Mouse (Mus musculus) MEL (cell line): ENCODE results near the gene Vps11. TPM values are rescaled to one million over a fixed set of nuclear protein-coding genes. Genes with fewer than 3 reads are reported as not detected.

Source experiments
- DNase-seq: peaks from one replicate; pipeline ENCODE4 v3.0.0; 2011; ENCODE audit warnings: low read depth, low spot score
- H3K27ac ChIP-seq: 2 replicates; pipeline ENCODE4 v1.5.1; 2012; ENCODE audit warnings: low read depth, mild to moderate bottlenecking, control low read depth, low read length, moderate library complexity; ENCODE audit not compliant: control insufficient read depth
- H3K27me3 ChIP-seq, 2 experiments: fragments of 150-350 bp in 1 of 2; sonication (generic) in 1 of 2; 2 replicates each; pipeline ENCODE4 v1.6.1; 2012; ENCODE audit warnings: low read length in 2 of 2, mild to moderate bottlenecking in 2 of 2, improper control_type of control experiment in 1 of 2, moderate library complexity in 1 of 2; ENCODE audit not compliant: insufficient read depth in 2 of 2, control insufficient read depth in 1 of 2
- H3K36me3 ChIP-seq, 2 experiments: 2 replicates each; pipeline ENCODE4 v1.6.1; 2012 to 2014; ENCODE audit warnings: low read length in 2 of 2, improper control_type of control experiment in 1 of 2, inconsistent platforms in 1 of 2, mild to moderate bottlenecking in 1 of 2; ENCODE audit not compliant: insufficient read depth in 2 of 2, control insufficient read depth in 1 of 2
- H3K4me1 ChIP-seq, 2 experiments: fragments of 150-350 bp in 1 of 2; sonication (generic) in 1 of 2; 2 replicates each; pipeline ENCODE4 v1.6.1; 2012; ENCODE audit warnings: low read length in 2 of 2, improper control_type of control experiment in 1 of 2, mild to moderate bottlenecking in 1 of 2; ENCODE audit not compliant: insufficient read depth in 2 of 2, control insufficient read depth in 1 of 2
- H3K4me3 ChIP-seq, 2 experiments: fragments of 150-350 bp in 1 of 2; sonication (generic) in 1 of 2; 2 replicates each; pipeline ENCODE4 v1.5.1; 2012; ENCODE audit warnings: low read depth in 2 of 2, low read length in 2 of 2, mild to moderate bottlenecking in 2 of 2, moderate library complexity in 2 of 2, control low read depth in 1 of 2, improper control_type of control experiment in 1 of 2; ENCODE audit not compliant: control insufficient read depth in 1 of 2, insufficient read depth in 1 of 2
- H3K79me2 ChIP-seq: 2 replicates; pipeline ENCODE4 v1.6.1; 2012; ENCODE audit warnings: mild to moderate bottlenecking, low read length, moderate library complexity; ENCODE audit not compliant: control insufficient read depth, poor library complexity, insufficient read depth
- H3K9ac ChIP-seq: 2 replicates; pipeline ENCODE4 v1.6.1; 2012; ENCODE audit warnings: low read depth, mild to moderate bottlenecking, control low read depth, low read length, moderate library complexity; ENCODE audit not compliant: control insufficient read depth, poor library complexity, severe bottlenecking
- H3K9me3 ChIP-seq: fragments of 150-350 bp; sonication (generic); replicated peaks from 2 replicates; pipeline ENCODE4 v1.6.1; 2012; ENCODE audit warnings: mild to moderate bottlenecking, low read length, improper control_type of control experiment, moderate library complexity; ENCODE audit not compliant: insufficient read depth
- CTCF ChIP-seq, 3 experiments: IDR thresholded peaks in 2 of 3; conservative IDR thresholded peaks in 1 of 3; 2 replicates each; pipeline ENCODE4 v1.5.1; 2011 to 2012; ENCODE audit warnings: low read length in 3 of 3, low read depth in 2 of 3, mild to moderate bottlenecking in 2 of 3, improper control_type of control experiment in 1 of 3, inconsistent platforms in 1 of 3, mixed read lengths in 1 of 3, moderate library complexity in 1 of 3; ENCODE audit not compliant: control insufficient read depth in 1 of 3, insufficient read depth in 1 of 3, poor library complexity in 1 of 3, severe bottlenecking in 1 of 3
- ELF1 ChIP-seq: IDR thresholded peaks from 2 replicates; pipeline ENCODE4 v1.6.1; 2014; ENCODE audit warnings: low read depth, mild to moderate bottlenecking, inconsistent platforms, low read length, improper control_type of control experiment, moderate library complexity
- GABPA ChIP-seq: IDR thresholded peaks from 2 replicates; pipeline ENCODE4 v1.6.1; 2012; ENCODE audit warnings: low read depth, mild to moderate bottlenecking, inconsistent platforms, low read length, improper control_type of control experiment, moderate library complexity
- HCFC1 ChIP-seq: IDR thresholded peaks from 2 replicates; pipeline ENCODE4 v1.6.1; 2012; ENCODE audit warnings: low read depth, mild to moderate bottlenecking, inconsistent platforms, low read length, improper control_type of control experiment, moderate library complexity
- JUND ChIP-seq: IDR thresholded peaks from 2 replicates; pipeline ENCODE4 v1.6.1; 2011; ENCODE audit warnings: low read depth, mild to moderate bottlenecking, improper control_type of control experiment, low read length
- KAT2A ChIP-seq: conservative IDR thresholded peaks from 2 replicates; pipeline ENCODE4 v1.6.1; 2012; ENCODE audit warnings: low read depth, low read length, improper control_type of control experiment, inconsistent platforms
- MAX ChIP-seq: IDR thresholded peaks from 2 replicates; pipeline ENCODE4 v1.6.1; 2011; ENCODE audit warnings: low read length, improper control_type of control experiment
- MAZ ChIP-seq: IDR thresholded peaks from 2 replicates; pipeline ENCODE4 v1.6.1; 2012; ENCODE audit warnings: low read depth, mild to moderate bottlenecking, inconsistent platforms, low read length, improper control_type of control experiment
- MEF2A ChIP-seq: IDR thresholded peaks from 2 replicates; pipeline ENCODE4 v1.6.1; 2014; ENCODE audit warnings: low read depth, mild to moderate bottlenecking, inconsistent platforms, low read length, improper control_type of control experiment; ENCODE audit not compliant: poor library complexity, insufficient replicate concordance, severe bottlenecking; ENCODE audit errors: extremely low read depth
- NELFE ChIP-seq: IDR thresholded peaks from 2 replicates; pipeline ENCODE4 v1.6.1; 2011; ENCODE audit warnings: low read depth, low read length, improper control_type of control experiment
- NRF1 ChIP-seq: IDR thresholded peaks from 2 replicates; pipeline ENCODE4 v1.6.1; 2014; ENCODE audit warnings: low read depth, mild to moderate bottlenecking, inconsistent platforms, low read length, improper control_type of control experiment, moderate library complexity; ENCODE audit not compliant: poor library complexity, insufficient read depth, severe bottlenecking
- POLR2AphosphoS2 ChIP-seq: IDR thresholded peaks from 2 replicates; pipeline ENCODE4 v1.6.1; 2011; ENCODE audit warnings: low read length, improper control_type of control experiment
- POLR2AphosphoS5 ChIP-seq: IDR thresholded peaks from 2 replicates; pipeline ENCODE4 v1.6.1; 2012; ENCODE audit warnings: low read depth, borderline replicate concordance, mild to moderate bottlenecking, inconsistent platforms, low read length, moderate library complexity, mixed read lengths
- SIN3A ChIP-seq: IDR thresholded peaks from 2 replicates; pipeline ENCODE4 v1.6.1; 2012; ENCODE audit warnings: low read length, improper control_type of control experiment, inconsistent platforms
- TAL1 ChIP-seq: IDR thresholded peaks from 2 replicates; pipeline ENCODE4 v1.6.1; 2012; ENCODE audit warnings: mild to moderate bottlenecking, inconsistent platforms, low read length, moderate library complexity, mixed read lengths
- TCF12 ChIP-seq: IDR thresholded peaks from 2 replicates; pipeline ENCODE4 v1.6.1; 2014; ENCODE audit warnings: low read depth, mild to moderate bottlenecking, inconsistent platforms, low read length, improper control_type of control experiment, moderate library complexity
- UBTF ChIP-seq: IDR thresholded peaks from 2 replicates; pipeline ENCODE4 v1.6.1; 2012; ENCODE audit warnings: low read depth, mild to moderate bottlenecking, inconsistent platforms, low read length, improper control_type of control experiment, moderate library complexity, borderline replicate concordance; ENCODE audit not compliant: insufficient read depth
- USF1 ChIP-seq: IDR thresholded peaks from 2 replicates; pipeline ENCODE4 v1.6.1; 2014; ENCODE audit warnings: low read depth, mild to moderate bottlenecking, inconsistent platforms, low read length, improper control_type of control experiment, moderate library complexity
- USF2 ChIP-seq, 2 experiments: IDR thresholded peaks; 2 replicates each; pipeline ENCODE4 v1.6.1; 2011 to 2012; ENCODE audit warnings: improper control_type of control experiment in 2 of 2, low read length in 2 of 2, borderline replicate concordance in 1 of 2, inconsistent platforms in 1 of 2, low read depth in 1 of 2, mild to moderate bottlenecking in 1 of 2; ENCODE audit not compliant: insufficient read depth in 1 of 2
- ZC3H11A ChIP-seq: IDR thresholded peaks from 2 replicates; pipeline ENCODE4 v1.6.1; 2012; ENCODE audit warnings: low read depth, mild to moderate bottlenecking, inconsistent platforms, low read length, improper control_type of control experiment
- ZMIZ1 ChIP-seq: IDR thresholded peaks from 2 replicates; pipeline ENCODE4 v1.6.1; 2012; ENCODE audit warnings: low read depth, mild to moderate bottlenecking, inconsistent platforms, low read length, improper control_type of control experiment, moderate library complexity
- polyA plus RNA-seq, 2 experiments: library from polyadenylated mRNA; stranded (reverse) in 1 of 2; unstranded in 1 of 2; fragments of >175 nt in 1 of 2; fragments of >200 nt in 1 of 2; gene quantifications; 2 replicates each; pipeline versions ENCODE4 v1.2.1 to v1.2.4; 2012; ENCODE audit warnings: low replicate concordance in 2 of 2, low read depth in 1 of 2; ENCODE audit not compliant: insufficient read length in 2 of 2, insufficient read depth in 1 of 2, missing spikeins in 1 of 2
- total RNA-seq: library from RNA; depleted of rRNA; stranded (reverse); fragments of 300-350 nt; gene quantifications from 2 replicates; pipeline ENCODE4 v1.2.3, GENCODE M21; 2012

Vps11 gene
- total and polyA plus RNA-seq, 3 experiments = 18.6 to 27.1 TPM; not detected in 1

- peaks cover 6% of the 10 kb centered on the region for H3K79me2 ChIP-seq
- H3K9me3 ChIP-seq = no peaks in the 10 kb centered on the region
- H3K27ac ChIP-seq = no peak overlapping the region
- no peak for DNase-seq
- H3K36me3 ChIP-seq = no peaks in the 10 kb centered on the region
- H3K4me1 ChIP-seq = peaks cover 0 to 5% of the 10 kb centered on the region in 2 experiments; a peak in 2 of 4 replicates
- no peak for TF ChIP-seq JUND
- no peak for TF ChIP-seq USF2 (IDR thresholded peaks at IDR 0.05; ENCODE audit: borderline replicate concordance in 1 of 2, insufficient read depth in 1 of 2, low read depth in 1 of 2, low read length in 2 of 2)
- no peak for TF ChIP-seq NELFE
- no peak for TF ChIP-seq GABPA
- TF ChIP-seq USF1 = no peak
- no peak for TF ChIP-seq ZC3H11A
- no peak for TF ChIP-seq POLR2AphosphoS2
- no peak for TF ChIP-seq MEF2A
- no peak for TF ChIP-seq MAX
- TF ChIP-seq HCFC1 = no peak
- TF ChIP-seq TCF12 = no peak
- TF ChIP-seq MAZ = no peak
- no peak for TF ChIP-seq SIN3A
- no peak for TF ChIP-seq TAL1
- TF ChIP-seq KAT2A = no peak
- no peak for TF ChIP-seq UBTF
- no peak for TF ChIP-seq ZMIZ1
- TF ChIP-seq ELF1 = no peak
- no peak for TF ChIP-seq NRF1
- no peak for TF ChIP-seq POLR2AphosphoS5
- H3K4me3 ChIP-seq = no peak overlapping the region
- H3K27me3 ChIP-seq = no peaks in the 10 kb centered on the region
- no peak overlapping the region for H3K9ac ChIP-seq
Measured at GRCm38 (mm10) chr9:44309756-44310155, 51.7 kb downstream of the Vps11 start.

- H3K36me3 ChIP-seq = peaks cover 0 to 9% of the 10 kb centered on the region in 2 experiments; a peak in 3 of 4 replicates
- no peak overlapping the region for H3K4me3 ChIP-seq
- H3K4me1 ChIP-seq = peaks cover 0 to 8% of the 10 kb centered on the region in 2 experiments; a peak in 2 of 4 replicates
- peaks cover 14% of the 10 kb centered on the region for H3K79me2 ChIP-seq
- no peak overlapping the region for H3K9ac ChIP-seq
- DNase-seq = no peak
- H3K27me3 ChIP-seq = no peaks in the 10 kb centered on the region
- no peaks in the 10 kb centered on the region for H3K9me3 ChIP-seq
- TF ChIP-seq CTCF (IDR thresholded peaks at IDR 0.05 in 2 of 3, conservative IDR thresholded peaks at IDR 0.05 in 1 of 3; ENCODE audit: control insufficient read depth in 1 of 3, insufficient read depth in 1 of 3, low read depth in 2 of 3, low read length in 3 of 3, poor library complexity in 1 of 3, severe bottlenecking in 1 of 3) = no peak
- no peak overlapping the region for H3K27ac ChIP-seq
Measured at GRCm38 (mm10) chr9:44307248-44307647, 54.2 kb downstream of the Vps11 start.
